Mouse (Mus musculus) lung, embryonic 16.5 days (tissue): ENCODE measurements around the gene Id1. TPM values are rescaled to one million over a fixed set of nuclear protein-coding genes. Genes with fewer than 3 reads are reported as not detected.

Experiments used
- ATAC-seq: fragments of 200-750 bp; cut with Nextera tagmentation; 2 replicates; pipeline ENCODE4 v1.8.0; 2017; ENCODE audit warnings: low read depth, mild to moderate bottlenecking, moderate library complexity
- H3K27ac ChIP-seq: fragments of 300-500 bp; sonication (generic); 2 replicates; pipeline ENCODE4 v1.5.1; 2014; ENCODE audit warnings: mild to moderate bottlenecking, control low read depth, low read length
- H3K27me3 ChIP-seq: fragments of 300-500 bp; sonication (generic); 2 replicates; pipeline ENCODE4 v1.6.1; 2014; ENCODE audit warnings: low read depth, low read length, mixed read lengths; ENCODE audit not compliant: control insufficient read depth, insufficient read depth
- H3K36me3 ChIP-seq: fragments of 300-500 bp; sonication (generic); 2 replicates; pipeline ENCODE4 v1.6.1; 2014; ENCODE audit warnings: low read length; ENCODE audit not compliant: control insufficient read depth, insufficient read depth
- H3K4me1 ChIP-seq: fragments of 300-500 bp; sonication (generic); replicated peaks from 2 replicates; pipeline ENCODE4 v1.6.1; 2014; ENCODE audit warnings: low read length, mixed read lengths; ENCODE audit not compliant: control insufficient read depth, insufficient read depth
- H3K4me2 ChIP-seq: fragments of 300-500 bp; sonication (generic); 2 replicates; pipeline ENCODE4 v1.6.1; 2014; ENCODE audit warnings: low read depth, low read length, control low read depth
- H3K4me3 ChIP-seq: fragments of 300-500 bp; sonication (generic); 2 replicates; pipeline ENCODE4 v1.5.1; 2014; ENCODE audit warnings: mild to moderate bottlenecking, low read length, control low read depth
- H3K9ac ChIP-seq: fragments of 300-500 bp; sonication (generic); 2 replicates; pipeline ENCODE4 v1.6.1; 2014; ENCODE audit warnings: low read length, control low read depth
- H3K9me3 ChIP-seq: fragments of 300-500 bp; sonication (generic); 2 replicates; pipeline ENCODE4 v1.6.1; 2016; ENCODE audit warnings: low read length; ENCODE audit not compliant: control insufficient read depth
- WGBS: fragments of 180-500 bp; shearing (Covaris S2); extraction: QIAGEN DNeasy Blood & Tissue Kit; methylation state at CpG from one replicate; pipeline ENCODE4 v1.1.7; 2014; 5-methylcytosine and 5-hydroxymethylcytosine counted together
- microRNA-seq: library from miRNA; unstranded; fragments of <30 nt; microRNA quantifications from one replicate; pipeline ENCODE4, GENCODE M21; 2016
- polyA plus RNA-seq: library from polyadenylated mRNA; unstranded; fragments of >200 nt; fragmentation: Nextera tagmentation; extraction: Ambion mirVana; gene quantifications from 2 replicates; pipeline ENCODE4 v1.2.1, GENCODE M21; 2015

The Id1 gene
- polyA plus RNA-seq, 1 experiment from 2014 or later = 189 TPM

- H3K9ac ChIP-seq = no peak overlapping the region
- peak overlapping the region; percentile 94 for H3K27ac ChIP-seq
- WGBS = 63% methylated on average over 8 of the region's 8 CpGs
- no peaks in the 10 kb centered on the region for H3K9me3 ChIP-seq
- H3K27me3 ChIP-seq = no peaks in the 10 kb centered on the region
- peaks cover 4% of the 10 kb centered on the region for H3K36me3 ChIP-seq
- H3K4me1 ChIP-seq = peaks cover 39% of the 10 kb centered on the region
- H3K4me3 ChIP-seq = no peak overlapping the region
- no peak for ATAC-seq
- no peak overlapping the region for H3K4me2 ChIP-seq
These were observed 48.6 kb downstream of the Id1 start for GRCm38 (mm10) chr2:152784640-152785039.

- Histone ChIP-seq H3K36me3 (peaks cover 2% of the 10 kb centered on the region), H3K27me3 (no peaks in the 10 kb centered on the region), H3K9me3 (no peaks in the 10 kb centered on the region), H3K4me1 (peaks cover 48% of the 10 kb centered on the region), H3K4me3 (peak overlapping the region; percentile 7; the same call in 1 of the 2 replicates), H3K4me2 (peak overlapping the region; percentile 22), H3K27ac (peak overlapping the region; percentile 94), H3K9ac (peak overlapping the region; percentile 61)
- 10% methylated on average over 18 of the region's 18 CpGs for WGBS
- ATAC-seq = peak; percentile 77
These were observed 49.6 kb downstream of the Id1 start for GRCm38 (mm10) chr2:152785446-152786350.

Small RNA genes lying within 50 kb of the gene (microRNA-seq; reads per million reads assigned to microRNA genes)
- not detected for gene Gm23802

Other genes starting within 250 kb of the Id1 start
- gene Defb22, start 246.1 kb upstream of the Id1 start, polyA plus RNA-seq = not detected in 2 replicates
- not detected in 2 replicates for gene Defb26, start 224.6 kb upstream of the Id1 start, polyA plus RNA-seq
- not detected in 2 replicates for gene Defb28, start 218.0 kb upstream of the Id1 start, polyA plus RNA-seq
- not detected in 2 replicates for gene Defb29, start 196.2 kb upstream of the Id1 start, polyA plus RNA-seq
- gene Gm17416, start 166.9 kb upstream of the Id1 start, polyA plus RNA-seq = not detected in 2 replicates
- gene Defb21, start 163.5 kb upstream of the Id1 start, polyA plus RNA-seq = not detected in 2 replicates
- not detected in 2 replicates for gene Defb19, start 155.9 kb upstream of the Id1 start, polyA plus RNA-seq
- gene Defb45, start 136.9 kb upstream of the Id1 start, polyA plus RNA-seq = not detected in 2 replicates
- gene Defb36, start 131.9 kb upstream of the Id1 start, polyA plus RNA-seq = not detected in 2 replicates
- gene Defb25, start 113.2 kb upstream of the Id1 start, polyA plus RNA-seq = 1.2 and 3.7 TPM in 2 replicates
- gene Rem1, start 109.3 kb upstream of the Id1 start, polyA plus RNA-seq = 8.4 and 8.6 TPM in 2 replicates
- gene H13, start 66.8 kb upstream of the Id1 start, polyA plus RNA-seq = 96.3 and 98.8 TPM in 2 replicates
- 26.1 and 27.4 TPM in 2 replicates for gene Mcts2, start 49.2 kb upstream of the Id1 start, polyA plus RNA-seq
- 99.6 and 104 TPM in 2 replicates for gene Cox4i2, start 17.9 kb downstream of the Id1 start, polyA plus RNA-seq
- gene Bcl2l1, start 95.5 kb downstream of the Id1 start, polyA plus RNA-seq = 120 and 121 TPM in 2 replicates
- 85.8 and 101 TPM in 2 replicates for gene Tpx2, start 111.7 kb downstream of the Id1 start, polyA plus RNA-seq
- 0.16 and 0.43 TPM in 2 replicates for gene Mylk2, start 175.1 kb downstream of the Id1 start, polyA plus RNA-seq
- gene Foxs1, start 197.0 kb downstream of the Id1 start, polyA plus RNA-seq = 9.1 and 9.3 TPM in 2 replicates
- 0.14 TPM in 1 of 2 replicates, not detected in the other for gene Dusp15, start 215.4 kb downstream of the Id1 start, polyA plus RNA-seq
- gene Ttll9, start 226.2 kb downstream of the Id1 start, polyA plus RNA-seq = 1.5 and 2.5 TPM in 2 replicates